Mouse (Mus musculus) thymus, postnatal 25 days (tissue): ENCODE measurements around the gene Gprc5d.

ENCODE experiments used
- DNase-seq: peaks from one replicate; pipeline ENCODE4 v3.0.0; 2022

Gene Gprc5d

DNA sequence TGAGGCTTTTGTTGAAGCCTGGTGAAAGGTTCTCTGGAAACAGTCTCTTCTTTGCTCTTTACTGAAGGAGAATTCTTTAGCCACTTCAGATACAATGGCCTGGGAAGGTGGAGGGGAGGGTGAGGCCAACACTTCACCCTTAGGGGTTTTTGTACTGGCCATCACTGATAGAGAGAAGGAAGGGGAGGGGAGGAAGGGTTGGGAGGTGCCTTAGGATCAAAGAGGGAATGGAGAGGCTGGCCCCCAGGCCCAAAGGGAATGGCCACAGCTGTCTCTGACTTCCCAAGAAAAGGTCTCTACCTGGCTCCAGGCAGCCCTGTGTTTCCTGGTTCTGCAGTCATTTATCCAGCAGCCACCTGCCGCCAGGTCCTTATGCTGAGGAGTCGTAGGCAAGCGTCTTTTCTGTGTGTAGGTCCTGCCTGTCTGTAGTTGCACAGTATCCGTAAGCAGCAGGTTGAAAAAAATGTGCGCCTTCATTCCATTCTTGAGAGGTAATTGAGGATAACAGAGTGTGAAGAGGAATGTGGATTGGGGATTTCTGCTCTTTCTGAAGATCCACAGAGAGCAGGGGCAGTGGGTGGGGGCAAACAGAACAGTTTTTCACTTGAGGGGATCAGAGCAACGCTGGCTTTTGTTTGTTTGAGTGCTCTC lies 51.2 kb downstream of the Gprc5d start:
- no peak for DNase-seq

DNA sequence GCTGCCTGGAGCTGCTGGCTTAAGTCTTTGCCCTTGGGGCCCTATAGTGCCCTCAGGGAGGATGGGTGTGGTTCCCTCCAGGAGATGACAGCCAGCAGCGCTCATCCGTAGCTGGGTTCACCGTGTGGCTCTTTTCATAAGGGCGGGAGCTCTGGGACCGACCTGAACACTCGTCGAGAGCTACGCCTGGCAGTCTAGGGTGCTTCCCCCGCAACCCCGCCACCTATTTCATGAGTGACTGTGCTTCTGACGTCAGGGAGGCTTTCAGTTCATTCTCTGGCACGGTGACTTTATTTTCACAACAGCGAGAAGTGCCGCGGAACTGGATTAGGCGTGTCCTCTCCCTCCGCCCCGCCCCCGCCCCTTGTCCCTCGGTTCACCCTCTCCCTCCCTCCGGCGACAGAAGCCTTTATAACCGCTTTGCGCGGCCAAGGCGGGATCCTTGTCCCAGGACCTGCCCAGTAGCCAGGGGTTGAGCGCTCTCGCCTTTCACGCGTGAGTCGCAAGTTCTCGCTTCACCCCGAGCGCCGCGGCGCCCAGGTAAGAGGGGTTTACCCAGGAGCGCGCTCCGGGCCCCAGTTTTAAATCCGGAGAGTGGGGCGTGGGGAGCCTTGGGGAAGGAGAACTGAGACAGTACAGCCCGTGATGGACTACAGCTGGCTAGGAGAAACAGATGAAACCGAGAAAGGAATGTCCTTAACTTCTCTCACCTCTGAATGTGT lies 52.7 kb downstream of the Gprc5d start, which contains the start of gene Gprc5a:
Gene Gprc5a, plus strand, starts transcription at position 416 of the 722 bp plus-strand sequence.
- peak; percentile 21 for DNase-seq

DNA sequence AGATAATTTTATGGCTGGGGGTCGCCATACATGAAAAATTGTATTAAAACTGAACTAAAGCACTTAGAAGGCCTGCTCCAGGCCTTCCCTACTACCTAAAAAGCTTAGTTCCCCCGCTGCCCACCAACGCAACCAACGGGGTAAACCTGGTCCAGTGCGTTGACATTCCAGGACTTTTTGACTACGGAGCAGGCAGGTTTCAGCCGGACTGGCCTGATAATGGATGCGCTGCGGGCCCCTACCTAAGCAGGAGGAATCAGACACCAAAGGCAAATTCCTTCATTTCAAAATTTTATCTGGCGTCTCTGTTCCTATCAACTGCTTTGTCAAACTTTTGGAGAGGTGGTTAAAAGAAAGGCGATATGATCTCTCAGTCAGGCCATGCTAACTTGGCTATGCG lies 53.5 kb downstream of the Gprc5d start:
- no peak for DNase-seq

DNA sequence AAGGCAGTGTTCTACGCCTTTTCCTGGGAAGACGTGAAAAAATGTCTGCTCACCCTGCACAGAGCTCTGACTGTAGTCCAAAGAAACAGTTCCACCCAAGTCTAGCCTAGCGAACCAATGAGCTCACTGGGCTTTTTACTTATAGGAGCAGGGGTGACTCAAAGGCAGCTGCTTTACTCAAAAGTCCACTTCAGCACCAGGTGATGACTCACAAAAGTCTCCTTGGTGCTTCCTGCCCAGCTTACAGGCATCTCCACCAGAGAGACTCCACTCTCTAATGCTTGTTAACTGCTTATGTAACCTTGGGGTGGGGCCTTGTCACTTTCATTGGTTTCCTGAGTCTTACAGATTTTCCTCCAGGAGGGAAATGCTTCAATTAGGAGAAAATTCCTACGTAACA lies 57.4 kb downstream of the Gprc5d start:
- no peak for DNase-seq
